Mouse (Mus musculus) cerebellum, adult 9-10 months (tissue): Measurements from ENCODE around the gene Ank3.

Experiments used
- DNase-seq: peaks from one replicate; pipeline ENCODE4 v3.0.0; 2022

Ank3 gene

DNA sequence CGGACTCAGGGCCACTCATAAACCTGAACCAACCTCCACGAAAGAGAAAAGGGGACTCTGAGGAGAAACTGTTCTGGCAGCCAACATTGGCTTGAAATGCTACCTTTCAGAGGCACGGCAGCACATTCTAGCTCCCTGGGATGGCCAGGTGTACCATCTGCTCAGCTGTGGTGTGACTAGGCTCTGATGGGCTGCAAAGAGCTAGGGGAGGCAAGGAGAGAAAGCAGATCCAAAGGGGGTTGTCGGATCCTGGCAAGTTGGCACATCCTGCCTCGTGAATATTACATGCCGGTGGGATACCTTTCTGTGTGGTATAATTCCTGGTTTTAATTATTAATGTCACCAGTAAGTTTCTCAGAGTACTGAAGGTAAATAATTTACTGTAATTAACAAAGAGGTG lies 548.5 kb downstream of the Ank3 start:
- peak; percentile 76 for DNase-seq

DNA sequence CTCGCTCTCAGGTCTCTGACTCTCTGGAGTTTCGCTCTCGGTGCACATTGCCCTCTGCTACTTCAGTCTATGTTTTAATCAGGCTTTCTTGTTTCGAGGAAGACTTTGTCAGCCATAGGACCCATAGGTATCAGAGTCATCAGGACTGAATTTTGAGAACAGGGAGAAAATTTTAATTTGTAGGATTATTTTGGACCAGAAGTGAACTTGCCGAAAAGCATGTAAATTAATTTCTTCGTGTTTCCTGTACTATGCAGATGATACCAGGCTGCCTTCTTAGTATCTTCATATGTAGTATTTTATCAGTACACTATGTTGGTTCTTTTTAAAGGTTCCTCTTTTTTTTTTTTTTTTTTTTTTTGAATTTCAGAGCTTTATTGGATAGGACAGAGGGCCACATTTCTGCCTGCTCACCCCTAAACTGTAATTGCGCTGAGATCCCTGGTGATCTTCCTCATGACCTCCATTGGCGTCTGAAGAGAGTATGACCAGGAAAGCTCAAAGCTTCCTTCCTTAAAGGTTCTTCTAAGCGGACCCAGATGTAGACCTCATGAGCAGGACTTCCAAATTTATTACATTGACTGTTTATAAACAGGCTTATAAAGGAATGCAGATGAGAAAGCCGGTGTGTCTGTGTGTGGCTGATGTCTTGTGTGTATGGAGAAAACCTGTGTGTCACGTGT lies 551.8 kb downstream of the Ank3 start:
- DNase-seq = no peak

DNA sequence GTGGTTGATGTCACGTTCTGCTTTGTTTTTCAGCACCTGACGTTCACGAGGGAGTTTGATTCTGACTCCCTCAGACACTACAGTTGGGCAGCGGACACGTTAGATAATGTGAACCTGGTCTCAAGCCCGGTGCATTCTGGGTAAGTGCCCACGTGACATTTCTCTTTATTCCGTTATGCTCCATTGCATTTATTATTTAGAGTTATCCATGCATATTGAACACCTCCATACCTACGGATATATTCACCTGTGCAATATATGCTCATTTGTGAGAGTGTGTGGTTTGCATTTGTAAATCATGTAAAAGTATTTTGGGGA lies 552.3 kb downstream of the Ank3 start:
- DNase-seq = no peak

DNA sequence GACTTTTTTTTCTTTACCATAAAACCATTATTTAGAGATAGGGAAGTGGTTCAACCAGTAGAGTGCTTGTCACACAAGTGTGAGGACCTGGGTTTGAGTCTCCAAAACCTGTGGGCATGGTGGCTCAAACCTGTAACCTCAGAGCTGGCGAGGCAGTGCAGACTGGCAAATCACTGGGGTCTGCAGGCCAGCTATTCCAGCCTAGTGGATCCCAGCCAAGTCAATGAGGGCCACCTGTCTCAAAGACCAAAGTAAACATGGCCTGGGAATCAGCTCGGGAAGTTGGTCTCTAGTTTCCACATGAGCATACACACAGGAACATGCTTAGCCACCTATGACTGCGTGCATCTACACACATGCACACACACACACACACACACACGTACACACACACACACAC lies 552.9 kb downstream of the Ank3 start:
- no peak for DNase-seq

DNA sequence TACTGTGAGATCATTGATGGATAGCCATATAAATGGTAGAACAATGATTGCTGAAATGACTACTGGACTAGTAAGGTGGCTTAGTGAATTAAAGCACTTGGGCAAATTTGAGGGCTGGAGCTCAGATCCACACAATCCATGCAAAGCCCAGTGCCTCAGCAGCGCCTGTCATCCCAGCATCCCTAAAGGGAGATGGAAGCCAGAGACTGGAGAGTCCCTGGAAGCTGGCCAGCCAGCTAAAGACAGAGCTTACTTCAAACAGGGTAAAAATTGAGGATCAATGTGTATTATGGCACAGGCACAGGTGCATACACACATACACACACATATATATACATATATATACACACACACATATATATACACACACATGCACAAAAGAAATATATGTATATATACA lies 553.7 kb downstream of the Ank3 start:
- DNase-seq = no peak

DNA sequence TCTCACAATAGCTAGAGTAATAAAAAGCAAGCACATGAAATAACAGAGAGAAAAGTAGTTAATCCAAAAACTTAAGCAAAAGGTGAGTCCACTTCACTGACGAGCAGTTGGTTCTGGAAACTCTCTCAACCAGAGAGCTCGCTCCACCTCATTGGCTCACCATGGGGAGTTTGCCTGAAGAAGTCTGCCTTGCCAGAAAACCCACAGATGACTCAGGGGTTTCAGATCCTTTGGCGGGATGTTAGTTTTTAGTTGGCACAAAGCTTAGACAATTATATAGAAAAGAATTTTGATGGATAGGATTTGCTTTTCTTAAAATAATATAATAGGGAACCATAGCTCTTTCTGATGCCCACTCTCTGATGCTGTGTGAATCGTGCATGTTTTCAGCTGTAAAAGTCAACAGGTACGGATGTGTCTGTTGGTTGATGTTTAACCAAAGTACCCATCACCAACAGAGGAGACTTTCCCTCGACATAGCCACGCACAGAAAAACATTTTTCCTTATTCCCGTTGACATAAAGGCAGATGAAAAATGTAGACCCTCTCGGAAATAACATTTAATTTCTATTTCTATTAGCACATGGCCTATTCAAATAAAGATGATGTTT lies 556.2 kb downstream of the Ank3 start:
- DNase-seq = no peak

DNA sequence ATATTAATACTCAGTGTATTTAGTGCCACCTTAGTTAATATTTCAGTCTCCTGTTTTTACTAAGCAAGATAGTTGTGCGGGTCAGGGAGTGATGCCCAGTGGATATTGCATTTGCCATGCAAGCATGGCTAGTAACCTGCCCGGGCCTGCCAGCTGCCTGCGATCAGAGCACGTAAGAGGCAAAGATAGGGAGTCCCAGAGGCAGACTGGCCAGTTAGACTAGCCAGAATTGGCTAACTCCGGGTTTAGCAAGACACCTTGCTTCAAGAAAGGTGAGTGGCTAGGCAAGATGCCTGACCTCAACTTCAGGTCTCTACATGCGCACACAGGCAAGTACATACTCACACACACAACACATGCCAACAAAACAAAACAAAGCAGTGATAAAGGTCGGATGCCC lies 563.7 kb downstream of the Ank3 start:
- DNase-seq = no peak

DNA sequence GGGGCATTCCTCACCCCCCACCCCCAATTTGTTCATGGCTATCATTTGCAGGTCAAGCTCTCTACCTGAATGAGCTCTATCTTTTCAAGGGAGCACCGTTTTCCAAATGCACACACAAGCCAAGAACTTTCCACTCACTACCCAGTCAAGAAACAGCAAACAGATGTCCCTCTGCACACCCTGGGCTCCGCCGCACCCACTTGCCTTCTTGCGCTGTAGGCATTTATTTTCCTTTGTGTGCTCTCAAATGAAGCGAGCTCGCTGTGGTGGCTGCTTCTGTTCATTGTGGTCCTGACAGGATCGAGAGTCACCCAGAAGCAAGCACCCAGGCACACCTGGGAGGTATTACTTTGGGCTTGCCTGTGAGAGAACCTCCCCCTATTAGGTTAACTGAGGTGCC lies 564.4 kb downstream of the Ank3 start:
- no peak for DNase-seq

DNA sequence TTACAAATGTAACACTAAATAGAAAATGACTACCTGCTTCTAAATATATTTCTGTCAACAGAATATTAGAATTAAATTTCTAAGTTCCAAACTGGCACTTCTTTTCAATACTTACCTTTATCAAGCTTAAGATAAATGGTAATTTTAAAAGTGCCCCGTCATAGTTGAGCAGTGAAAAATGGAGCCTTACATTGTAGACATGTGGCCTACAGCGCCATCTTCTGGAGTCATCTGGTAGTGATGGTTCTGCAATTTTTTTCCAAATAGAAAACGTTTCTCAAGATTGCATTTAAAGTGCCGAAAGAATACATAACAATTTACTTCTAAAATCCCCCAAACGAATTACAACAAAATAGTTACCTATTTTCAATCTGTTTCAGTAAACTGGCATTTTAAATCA lies 566.0 kb downstream of the Ank3 start:
- DNase-seq = peak; percentile 68

DNA sequence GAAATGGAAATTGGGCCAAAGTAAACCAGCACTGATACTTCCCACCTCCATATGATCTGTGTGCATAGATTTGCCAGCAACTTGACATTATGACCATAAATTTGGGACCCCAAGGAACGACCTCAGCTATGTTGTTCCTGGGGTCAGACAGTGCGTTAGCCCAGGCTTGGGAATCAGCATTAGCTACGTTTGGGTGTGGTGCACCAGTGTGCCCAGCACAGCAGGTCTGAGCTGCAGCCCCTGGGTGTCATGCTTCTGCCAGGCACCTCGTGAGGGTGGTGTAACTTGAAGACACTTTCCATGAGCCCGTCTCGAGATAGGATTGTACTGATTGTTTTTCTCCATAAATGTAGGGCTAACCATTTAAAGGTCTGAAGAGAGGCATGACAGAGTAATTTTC lies 566.5 kb downstream of the Ank3 start:
- no peak for DNase-seq

DNA sequence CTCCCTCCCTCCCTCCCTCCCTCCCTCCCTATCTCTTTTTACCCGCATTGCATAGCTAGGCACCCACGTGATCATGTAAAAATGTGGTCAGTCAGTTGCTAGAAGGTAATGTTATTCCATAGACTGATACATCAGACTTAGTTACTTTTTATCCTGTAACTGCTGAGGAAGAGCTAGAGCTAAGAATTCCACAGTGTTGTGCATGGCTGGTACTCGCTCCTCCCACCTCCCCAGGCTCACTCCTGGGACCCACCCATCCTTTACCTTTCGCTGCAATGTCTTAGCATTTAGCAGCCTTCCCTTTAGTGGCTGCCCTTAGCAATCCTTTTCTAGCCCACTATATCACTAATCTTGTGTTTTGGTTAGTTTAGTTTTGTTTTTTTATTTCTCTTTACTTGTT lies 569.4 kb downstream of the Ank3 start:
- no peak for DNase-seq

DNA sequence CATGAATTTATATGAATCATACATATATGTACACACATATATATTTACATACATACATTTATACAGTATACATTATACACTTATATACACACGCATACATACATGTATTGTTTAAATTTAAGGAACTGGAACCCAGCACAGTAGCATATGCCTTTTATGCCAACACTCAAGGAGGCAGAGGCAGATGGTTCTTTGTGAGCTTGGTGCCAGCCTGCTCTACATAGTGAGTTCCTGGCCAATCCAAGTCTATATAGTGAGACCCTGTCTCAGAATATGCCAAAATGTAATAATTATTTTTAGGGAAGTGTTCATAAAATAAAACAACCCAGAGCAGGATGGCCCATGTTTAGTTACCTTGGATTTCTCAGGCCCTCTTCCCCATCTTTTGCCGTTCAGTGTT lies 581.1 kb downstream of the Ank3 start:
- DNase-seq = no peak

DNA sequence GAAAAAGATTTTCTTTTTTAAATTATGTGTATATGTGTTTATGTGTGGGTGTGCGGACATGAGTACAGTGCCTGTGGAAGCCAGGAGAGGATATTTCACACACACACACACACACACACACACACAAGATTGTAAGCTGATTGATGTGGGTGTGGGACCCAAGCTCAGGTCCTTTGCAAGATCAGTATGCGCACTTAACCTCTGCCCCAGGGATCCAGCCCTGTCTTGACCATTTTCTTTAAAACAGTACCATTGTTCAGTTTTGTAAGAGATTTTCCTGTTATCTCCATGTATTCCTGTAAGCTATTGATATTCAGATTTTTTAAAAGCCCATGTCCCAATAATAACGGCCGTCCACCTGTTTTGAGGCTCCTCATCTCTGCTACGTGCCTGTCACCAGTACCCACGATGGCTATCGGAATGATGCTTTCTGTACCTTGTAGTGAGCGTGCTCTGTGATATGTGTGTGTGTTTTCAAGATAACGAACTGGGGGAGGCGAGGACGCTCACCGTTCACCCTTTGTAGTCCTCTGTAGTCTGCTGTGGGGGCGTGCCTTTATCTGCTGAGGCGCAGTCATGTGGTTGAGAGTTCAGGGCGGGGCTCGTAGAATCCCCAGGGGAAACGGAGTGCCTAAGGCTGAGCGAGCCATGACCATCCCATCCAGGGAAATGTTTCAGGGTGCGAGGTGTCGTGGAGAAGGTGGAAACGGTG lies 583.0 kb downstream of the Ank3 start:
- no peak for DNase-seq

DNA sequence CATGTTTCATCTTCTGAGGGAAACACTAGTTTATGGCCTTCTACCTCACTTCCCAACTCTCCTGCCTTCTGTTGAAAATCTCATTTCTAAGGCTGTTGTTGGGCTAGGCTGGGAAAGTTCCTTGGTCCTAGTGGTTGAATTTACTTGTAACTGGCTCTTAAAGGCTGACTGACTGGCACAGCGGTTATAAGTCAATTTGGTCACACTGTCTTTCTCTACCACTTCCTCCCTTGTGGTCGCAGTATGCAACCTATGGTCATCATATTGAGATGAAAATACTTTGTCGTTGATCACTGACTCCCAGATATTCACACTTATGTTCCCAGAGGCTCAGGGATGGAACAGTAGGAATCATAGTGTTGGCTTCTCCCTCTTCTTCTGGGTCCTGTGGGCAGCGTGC lies 584.1 kb downstream of the Ank3 start:
- DNase-seq = no peak

DNA sequence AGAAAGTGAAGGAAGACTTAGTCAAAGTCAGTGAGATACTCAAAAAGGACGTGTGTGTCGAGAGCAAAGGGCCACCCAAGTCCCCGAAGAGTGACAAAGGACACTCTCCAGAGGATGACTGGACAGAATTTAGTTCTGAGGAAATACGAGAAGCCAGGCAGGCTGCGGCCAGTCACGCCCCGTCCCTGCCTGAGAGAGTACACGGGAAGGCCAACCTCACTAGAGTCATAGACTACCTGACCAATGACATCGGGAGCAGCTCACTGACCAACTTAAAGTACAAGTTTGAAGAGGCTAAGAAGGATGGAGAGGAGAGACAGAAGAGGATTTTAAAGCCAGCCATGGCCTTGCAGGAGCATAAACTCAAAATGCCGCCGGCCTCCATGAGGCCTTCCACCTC lies 588.9 kb downstream of the Ank3 start:
- DNase-seq = no peak

DNA sequence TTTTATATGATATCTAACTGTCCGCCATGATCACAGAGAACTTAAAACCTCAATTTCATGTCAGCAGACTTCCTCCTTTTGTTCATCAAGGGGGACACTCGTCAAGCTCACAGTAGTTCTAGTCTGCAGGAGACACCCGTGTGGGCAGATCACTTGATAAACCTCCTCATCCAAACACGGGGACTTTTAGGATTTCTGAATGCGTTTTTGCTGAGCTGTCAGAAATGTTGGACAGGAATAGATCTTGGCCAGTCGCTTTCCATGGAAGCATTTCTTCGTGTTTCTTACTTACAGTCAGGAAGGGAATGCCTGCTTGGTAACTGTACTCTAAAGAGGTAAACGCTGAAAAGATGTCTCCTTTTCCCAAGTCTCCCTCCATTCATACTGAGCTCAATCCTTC lies 598.5 kb downstream of the Ank3 start:
- no peak for DNase-seq

DNA sequence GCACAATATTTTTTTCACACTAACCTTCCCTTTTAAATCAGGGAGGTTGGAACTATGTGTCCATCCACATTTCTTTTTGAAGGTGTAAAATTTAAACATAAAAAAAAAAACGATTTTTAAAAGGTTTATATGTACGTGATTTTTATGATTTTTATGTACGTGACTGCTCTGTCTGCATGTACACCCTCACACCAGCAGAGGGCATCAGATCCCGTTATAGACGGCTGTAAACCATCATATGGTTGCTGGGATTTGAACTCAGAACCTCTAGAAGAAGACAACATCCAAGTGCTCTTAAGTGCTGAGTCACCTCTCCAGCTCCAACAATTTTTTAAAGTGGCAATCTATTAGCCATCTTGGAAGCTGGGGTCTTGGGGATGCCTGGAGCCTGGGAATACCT lies 605.5 kb downstream of the Ank3 start:
- DNase-seq = no peak

DNA sequence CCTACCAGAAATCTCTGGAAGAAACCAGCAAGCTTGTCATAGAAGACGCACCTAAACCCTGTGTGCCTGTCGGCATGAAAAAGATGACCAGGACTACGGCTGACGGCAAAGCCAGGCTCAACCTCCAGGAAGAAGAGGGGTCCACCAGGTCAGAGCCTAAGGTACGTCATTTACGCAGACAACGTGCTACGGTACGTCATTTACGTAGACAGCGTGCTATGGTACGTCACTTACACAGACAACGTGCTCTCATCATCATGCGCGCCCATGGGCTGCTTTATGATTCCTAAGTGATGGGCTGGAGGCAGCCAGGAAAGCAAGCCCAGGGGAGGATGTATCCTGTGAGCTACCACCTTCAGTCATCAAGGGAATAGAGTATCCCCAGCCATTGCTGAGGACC lies 606.3 kb downstream of the Ank3 start:
- no peak for DNase-seq

DNA sequence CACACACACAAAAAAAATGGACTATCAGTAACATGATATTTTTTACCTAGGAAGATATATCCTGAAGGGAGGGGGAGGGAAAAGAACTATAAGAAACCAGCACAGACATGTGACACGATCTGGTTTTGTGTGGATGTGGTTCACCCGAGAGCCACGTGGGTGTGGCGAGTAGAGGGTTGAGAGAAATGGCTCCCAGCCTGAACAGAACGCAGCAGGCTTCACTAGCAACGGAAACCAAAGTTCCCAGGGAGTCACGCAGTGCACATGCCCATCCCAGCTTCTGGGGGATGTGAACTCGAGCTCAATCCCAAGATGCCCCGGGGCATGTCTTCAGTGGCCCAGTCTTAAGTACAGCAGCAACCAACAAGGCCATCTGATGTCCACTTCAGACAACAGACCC lies 607.8 kb downstream of the Ank3 start:
- no peak for DNase-seq

DNA sequence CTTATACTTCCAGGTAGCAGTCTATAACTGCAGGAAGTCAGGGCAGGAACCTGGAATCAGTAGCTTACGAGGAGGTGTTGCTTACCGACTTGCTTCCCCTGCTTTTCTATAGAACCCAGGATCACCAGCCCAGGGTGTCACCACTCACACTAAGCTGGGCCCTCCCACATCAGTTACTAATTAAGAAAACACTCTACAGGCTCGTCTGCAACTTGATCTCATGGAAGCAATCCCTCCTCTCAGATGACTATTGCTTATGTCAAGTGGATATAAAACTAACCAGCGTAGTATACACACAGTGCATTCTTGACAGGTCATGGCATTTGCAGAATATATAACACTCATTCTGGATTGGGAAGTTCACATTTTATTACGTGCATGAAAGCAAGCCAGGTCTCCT lies 613.2 kb downstream of the Ank3 start:
- DNase-seq = no peak

DNA sequence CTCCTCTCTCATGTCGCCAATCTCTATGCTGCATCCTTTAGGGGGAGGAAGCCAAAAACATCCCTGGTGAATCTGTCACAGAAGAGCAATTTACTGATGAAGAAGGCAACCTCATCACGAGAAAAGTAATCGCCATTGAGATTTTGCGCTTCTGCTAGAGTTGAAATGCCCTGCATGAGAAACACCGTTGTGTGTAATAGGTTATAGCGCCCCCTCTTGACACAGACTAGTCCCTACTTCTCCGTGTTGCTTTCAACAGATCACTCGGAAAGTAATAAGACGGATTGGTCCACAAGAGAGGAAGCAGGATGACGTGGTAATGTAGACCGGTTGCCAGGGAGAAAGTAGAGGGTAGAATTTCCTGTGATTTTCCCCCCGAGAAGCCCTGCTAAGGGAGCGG lies 615.4 kb downstream of the Ank3 start:
- DNase-seq = no peak

DNA sequence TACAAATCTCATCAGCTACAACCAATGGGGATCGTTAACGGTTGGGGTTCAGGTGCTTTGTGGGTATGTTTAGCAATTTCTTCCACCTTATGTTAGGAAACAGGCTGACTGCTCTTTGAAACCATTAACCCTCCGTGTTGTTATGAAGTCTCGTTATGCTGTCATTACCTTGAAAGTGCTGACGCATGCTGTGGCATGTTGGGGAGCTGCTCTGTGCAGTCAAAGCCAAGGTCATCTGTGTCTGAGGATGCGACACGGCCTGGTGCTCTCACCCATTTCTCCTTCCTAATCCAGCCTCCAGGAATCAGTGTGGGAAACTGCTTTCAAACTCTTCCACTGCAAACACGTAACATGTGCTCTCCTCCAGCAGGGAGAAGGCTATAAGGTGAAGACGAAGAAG lies 616.6 kb downstream of the Ank3 start:
- DNase-seq = no peak

DNA sequence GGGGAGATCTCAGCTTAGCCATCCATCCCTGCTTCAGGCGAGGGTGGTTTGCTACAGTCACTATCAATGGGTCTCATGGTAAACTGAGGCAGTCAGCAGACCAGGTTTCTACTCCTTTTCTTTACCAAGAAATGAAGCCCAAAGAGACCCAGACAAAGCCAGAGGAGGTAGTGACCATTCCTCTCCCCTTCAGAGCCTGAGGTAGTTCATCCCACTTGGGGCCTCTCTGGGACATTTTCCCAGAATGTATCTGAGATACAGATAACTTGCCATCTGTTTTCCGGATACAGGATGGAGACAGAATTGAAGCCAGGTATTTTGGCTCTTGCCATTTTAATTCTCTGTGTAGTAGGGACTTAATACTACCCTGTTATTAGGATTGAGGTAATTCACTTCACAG lies 620.1 kb downstream of the Ank3 start:
- peak; percentile 81 for DNase-seq

DNA sequence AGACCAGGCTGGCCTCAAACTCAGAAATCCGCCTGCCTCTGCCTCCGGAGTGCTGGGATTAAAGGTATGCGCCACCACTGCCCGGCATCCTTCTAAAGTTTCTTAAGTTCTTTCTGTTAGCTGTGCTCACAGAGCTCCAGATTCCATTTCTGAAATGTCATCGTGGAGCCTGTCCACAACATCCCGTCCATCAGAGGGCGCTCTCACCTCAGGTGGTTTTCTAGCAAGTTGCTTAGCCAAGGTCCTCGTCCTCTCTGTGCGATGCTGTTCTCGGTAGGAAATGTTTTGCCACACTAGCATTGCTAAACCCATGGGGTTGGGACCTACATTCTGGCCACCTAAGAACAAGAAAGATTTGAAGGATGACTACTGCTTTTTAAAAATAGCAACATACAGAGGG lies 623.1 kb downstream of the Ank3 start:
- no peak for DNase-seq

DNA sequence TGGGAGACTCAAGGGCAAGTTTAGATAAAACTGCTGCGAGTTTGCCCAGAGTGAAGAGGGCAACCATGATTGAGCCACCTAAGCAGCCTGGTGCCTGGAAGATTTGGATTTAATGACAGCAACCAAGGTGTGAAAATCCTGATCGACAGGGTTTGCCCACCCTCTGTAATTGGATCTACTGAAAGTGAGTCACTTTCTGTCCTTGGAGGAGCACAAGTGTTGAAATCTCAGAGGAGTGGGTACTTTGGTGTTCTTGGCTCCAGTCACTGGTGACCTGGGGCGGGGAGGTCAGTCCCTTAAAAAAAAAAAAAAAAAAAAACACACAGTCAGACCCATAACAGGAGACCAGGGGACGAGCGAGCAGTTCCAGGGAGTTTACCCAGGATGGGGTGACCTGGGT lies 624.0 kb downstream of the Ank3 start:
- DNase-seq = no peak
